ENCODE assay signal across 9 mouse cellular contexts in the genomic region with DNA sequence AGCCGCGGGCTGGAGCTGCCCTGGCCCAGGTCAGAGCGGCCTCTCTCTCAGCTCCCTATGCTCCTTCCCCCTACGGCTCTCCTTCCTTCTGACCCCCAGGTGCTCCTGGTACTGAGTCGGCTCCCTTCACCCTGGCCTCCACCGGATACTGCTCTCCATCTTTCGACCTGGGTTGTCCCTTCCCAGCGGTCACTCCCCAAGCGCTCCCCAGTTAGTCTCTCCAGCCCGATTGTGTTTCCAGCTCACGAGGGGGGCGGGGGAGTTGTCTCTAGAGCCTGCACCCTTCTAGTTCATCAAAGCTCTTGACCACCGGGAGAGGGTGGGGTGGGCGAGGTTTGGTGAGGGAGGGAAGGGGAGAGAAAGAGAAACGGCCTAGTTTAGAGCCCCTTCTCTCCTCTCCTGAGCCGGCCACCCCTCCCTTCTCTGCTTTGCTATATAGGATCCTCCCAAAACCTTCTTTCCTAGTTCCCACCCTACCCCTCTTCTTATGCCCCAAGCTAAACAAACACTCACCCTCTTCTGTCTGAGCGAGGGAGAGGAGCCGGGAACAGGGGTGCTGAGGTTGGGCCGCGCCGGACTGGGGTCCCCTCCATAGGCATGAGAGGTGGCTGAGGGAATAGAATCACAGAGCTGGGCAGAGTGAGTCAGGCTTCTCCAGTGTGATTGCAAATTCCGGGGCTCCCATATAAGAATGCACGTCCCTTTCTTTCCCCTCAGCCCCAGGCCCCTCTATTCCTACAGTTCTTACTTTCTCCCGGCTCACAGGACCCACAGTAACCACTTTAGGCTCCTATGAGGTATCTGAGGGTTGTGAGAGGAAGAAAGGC. TPM values are rescaled to one million over a fixed set of nuclear protein-coding genes. Genes with fewer than 3 reads are reported as not detected.
DNase-seq lines count a peak whose midpoint lies in the region; ATAC-seq and TF ChIP-seq lines count a peak whose summit lies in the region.
"Had no signal": no experiment of that assay in that cellular context is flagged by ENCODE, and none has a peak within 500 bp of the region (broad histone marks: within the 10 kb centered on the region; RNA-seq: fewer than 3 reads in every experiment).

No protein-coding gene starts in this region.

- H3K9ac ChIP-seq in forebrain, postnatal 0 days, result peak overlapping the region; percentile 72
- H3K9ac ChIP-seq in liver, embryonic 16.5 days (ENCODE audit: low read depth, low read length), result no peak overlapping the region

- ATAC-seq in frontal cortex, adult (ENCODE audit: low TSS enrichment), result peak; percentile 26
- peak; percentile 32 for ATAC-seq in forebrain, postnatal 0 days
- no peak for ATAC-seq in liver, embryonic 16.5 days (ENCODE audit: low read depth)

- no peaks in the 10 kb centered on the region for H3K36me3 ChIP-seq in forebrain, postnatal 0 days (ENCODE audit: insufficient read depth)
- no peaks in the 10 kb centered on the region for H3K36me3 ChIP-seq in liver, embryonic 16.5 days (ENCODE audit: control insufficient read depth, insufficient read depth)

- H3K4me3 ChIP-seq in forebrain, postnatal 0 days (ENCODE audit: low read depth, low read length), result peak overlapping the region; percentile 67
- peak overlapping the region; percentile 48 for H3K4me3 ChIP-seq in liver, embryonic 16.5 days (ENCODE audit: low read depth, low read length)

- H3K9me3 ChIP-seq in forebrain, postnatal 0 days (ENCODE audit: low read length), result no peaks in the 10 kb centered on the region
- no peaks in the 10 kb centered on the region for H3K9me3 ChIP-seq in liver, embryonic 16.5 days (replicated peaks; ENCODE audit: control insufficient read depth, low read length)

- 2% methylated on average over 24 of the region's 24 CpGs for WGBS in forebrain, postnatal 0 days
- WGBS in liver, embryonic 16.5 days (ENCODE audit: insufficient replicate concordance), result 9% methylated on average over 24 of the region's 24 CpGs

- peaks cover 5% of the 10 kb centered on the region; the same call in 1 of the 2 replicates for H3K4me1 ChIP-seq in forebrain, postnatal 0 days (ENCODE audit: insufficient read depth)
- no peaks in the 10 kb centered on the region; the same call in 1 of the 2 replicates for H3K4me1 ChIP-seq in liver, embryonic 16.5 days (ENCODE audit: control insufficient read depth, low read depth, low read length)

- peak overlapping the region; percentile 76 for H3K27ac ChIP-seq in forebrain, postnatal 0 days (ENCODE audit: low read depth, low read length)
- no peak overlapping the region for H3K27ac ChIP-seq in liver, embryonic 16.5 days (ENCODE audit: low read length)

- DNase-seq in frontal cortex, postnatal 25 days (ENCODE audit: low spot score in 2 of 2), result no peak
- peak; percentile 64 for DNase-seq in retina, postnatal 1 day
- DNase-seq in retina, embryonic 14.5 days (ENCODE audit: low spot score), result no peak
- no peak for DNase-seq in forebrain, postnatal 0 days
- no peak for DNase-seq in c-Kit-positive CD71-positive TER-119-positive erythroid progenitor cells, embryonic 14.5 days (ENCODE audit: low spot score)
- no peak for DNase-seq in layer of hippocampus, adult 18-20 months (ENCODE audit: low spot score in 2 of 2)

- TF ChIP-seq CTCF in forebrain, postnatal 0 days (IDR thresholded peaks at IDR 0.05; ENCODE audit: low read depth), result no peak

- H3K4me2 ChIP-seq in forebrain, postnatal 0 days (ENCODE audit: low read depth), result peak overlapping the region; percentile 88
- H3K4me2 ChIP-seq in liver, embryonic 16.5 days (ENCODE audit: low read depth, low read length), result peak overlapping the region; percentile 59

- H3K27me3 ChIP-seq in forebrain, postnatal 0 days (ENCODE audit: insufficient read depth, low read length), result no peaks in the 10 kb centered on the region
- H3K27me3 ChIP-seq in liver, embryonic 16.5 days (ENCODE audit: control insufficient read depth, insufficient read depth, low read depth, low read length), result peaks cover 58% of the 10 kb centered on the region

RNA-seq across cellular contexts. Expression of a gene that starts 0.8 kb away (rescaled TPM):
- total RNA-seq in forebrain, postnatal 0 days (2014; rRNA removed), result 46.6 and 56.9 TPM in 2 replicates
- 34.4 and 43.0 TPM in 2 replicates for polyA plus RNA-seq in forebrain, postnatal 0 days (2015; fragmentation: Nextera tagmentation; extraction: Ambion mirVana)
- polyA plus RNA-seq in liver, embryonic 16.5 days (2015; fragmentation: Nextera tagmentation; extraction: Ambion mirVana), result 0.09 and 0.34 TPM in 2 replicates
- total RNA-seq in layer of hippocampus, adult 18-20 months (2021), result 10 to 100 TPM; 62.1 to 75.9 TPM

RNA-seq across cellular contexts. Expression of a gene that starts 8.7 kb away (rescaled TPM):
- 7.0 TPM in 1 of 2 replicates, not detected in the other for total RNA-seq in forebrain, postnatal 0 days (2014; rRNA removed)
- 0.45 and 0.74 TPM in 2 replicates for polyA plus RNA-seq in forebrain, postnatal 0 days (2015; fragmentation: Nextera tagmentation; extraction: Ambion mirVana)
- 0.07 TPM in 2 replicates for polyA plus RNA-seq in liver, embryonic 16.5 days (2015; fragmentation: Nextera tagmentation; extraction: Ambion mirVana)
- not detected for total RNA-seq in layer of hippocampus, adult 18-20 months (2021)
- total RNA-seq: layer of hippocampus, postnatal 36 days had no signal

RNA-seq across cellular contexts. Expression of a gene that starts 36.1 kb away (rescaled TPM):
- total RNA-seq in forebrain, postnatal 0 days (2014; rRNA removed), result 4.3 and 7.9 TPM in 2 replicates
- polyA plus RNA-seq in forebrain, postnatal 0 days (2015; fragmentation: Nextera tagmentation; extraction: Ambion mirVana), result 0.70 and 0.90 TPM in 2 replicates
- 0.57 and 1.1 TPM in 2 replicates for polyA plus RNA-seq in liver, embryonic 16.5 days (2015; fragmentation: Nextera tagmentation; extraction: Ambion mirVana)
- total RNA-seq in layer of hippocampus, adult 18-20 months (2021), result 1 to 10 TPM; 1.5 to 1.6 TPM

RNA-seq across cellular contexts. Expression of a gene that starts 49.1 kb away (rescaled TPM):
- 132 and 159 TPM in 2 replicates for total RNA-seq in forebrain, postnatal 0 days (2014; rRNA removed)
- polyA plus RNA-seq in forebrain, postnatal 0 days (2015; fragmentation: Nextera tagmentation; extraction: Ambion mirVana), result 122 and 134 TPM in 2 replicates
- polyA plus RNA-seq in liver, embryonic 16.5 days (2015; fragmentation: Nextera tagmentation; extraction: Ambion mirVana), result 105 and 109 TPM in 2 replicates
- 10 to 100 TPM; 62.7 to 65.0 TPM for total RNA-seq in layer of hippocampus, adult 18-20 months (2021)
